Mouse (Mus musculus) right cerebral cortex, postnatal 4 days (tissue): Measurements from ENCODE around the gene Tor1b.

Source experiments
- DNase-seq: peaks from one replicate; pipeline ENCODE4 v3.0.0-alpha.2; 2022

Tor1b gene

DNA sequence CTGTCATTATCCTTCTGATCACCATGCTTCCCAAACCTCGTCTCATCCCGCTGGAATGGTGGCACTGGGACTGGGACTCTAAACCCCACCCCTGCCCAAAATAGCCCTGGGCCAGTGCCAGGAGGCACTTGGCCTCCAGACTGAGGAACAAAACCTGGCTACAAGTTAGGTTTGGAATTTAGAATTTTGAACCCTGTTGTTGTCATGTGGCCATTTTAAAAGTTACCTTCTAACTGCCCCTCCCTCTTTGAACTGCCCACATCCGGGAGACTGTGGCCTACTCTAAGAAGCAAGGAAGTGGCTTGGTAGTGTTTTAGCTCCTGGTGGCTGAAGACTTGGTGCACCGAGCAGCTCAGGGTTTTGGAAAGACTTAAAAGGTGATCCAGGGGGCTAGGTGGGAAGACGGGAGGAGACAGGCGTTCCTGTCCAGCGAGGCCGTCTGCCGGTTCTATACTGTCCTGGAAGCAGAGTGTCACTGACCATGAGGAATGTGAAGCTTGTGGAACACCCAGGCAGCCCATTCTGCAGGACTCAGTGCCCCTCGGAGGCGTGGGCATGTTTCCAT is 42.8 kb downstream of the Tor1b start:
- DNase-seq, result no peak

DNA sequence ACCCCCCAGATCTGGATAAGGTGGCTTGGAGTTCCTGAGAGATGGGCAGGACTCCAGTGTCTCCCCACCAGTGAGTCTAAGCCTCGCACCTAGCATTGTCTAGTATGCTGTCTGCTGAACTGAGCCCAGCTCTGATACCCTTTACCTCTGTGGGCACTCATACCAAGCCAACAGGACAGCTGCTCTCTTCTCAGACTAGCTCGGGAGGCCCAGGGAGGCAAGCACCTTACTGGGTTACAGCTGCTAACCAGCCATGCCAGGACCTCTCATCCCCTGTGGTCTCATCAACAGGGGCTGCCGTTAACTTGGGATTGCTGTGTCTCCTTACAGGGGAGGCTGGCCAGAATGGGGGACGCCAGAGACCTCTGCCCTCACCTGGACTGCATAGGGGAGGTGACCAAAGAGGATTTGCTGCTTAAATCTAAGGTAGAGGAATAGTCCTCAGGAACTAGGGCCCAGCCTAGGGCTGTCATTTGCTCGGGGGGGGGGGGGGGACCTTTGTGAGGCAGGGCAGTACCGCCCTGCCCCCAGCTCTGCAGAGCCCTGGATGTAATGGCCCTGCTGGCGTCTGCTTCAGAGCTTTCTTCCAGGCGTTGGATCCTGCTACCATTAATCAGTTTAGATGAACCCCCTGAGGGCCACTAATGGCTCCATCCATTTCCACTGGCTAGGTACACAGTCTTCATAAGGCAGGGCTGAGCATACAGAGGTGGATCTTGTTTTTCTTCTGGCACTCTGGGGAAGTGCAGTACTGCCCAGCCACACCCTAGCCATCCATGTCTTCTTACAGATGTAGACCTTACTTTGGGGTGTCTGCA is 45.9 kb downstream of the Tor1b start:
- DNase-seq, result no peak

DNA sequence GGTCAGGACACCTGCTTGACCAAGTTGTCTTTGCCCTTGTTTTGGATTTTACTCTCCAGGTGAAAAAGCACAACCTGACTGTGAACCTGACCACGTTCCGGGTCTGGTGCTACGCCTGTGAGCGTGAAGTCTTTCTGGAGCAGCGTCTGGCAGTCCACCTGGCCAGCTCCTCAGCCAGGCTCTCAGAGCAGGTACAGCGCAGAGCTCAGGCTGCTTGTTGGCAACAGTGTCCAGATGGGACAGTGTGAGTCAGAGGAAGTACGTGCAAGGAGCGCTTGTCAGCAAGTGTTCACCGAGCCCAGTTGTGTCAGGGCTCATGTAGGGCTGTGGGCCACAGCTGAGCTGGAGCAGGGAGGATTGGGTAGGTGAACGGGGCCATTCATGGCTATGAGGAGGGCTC is 50.1 kb downstream of the Tor1b start:
- DNase-seq, result no peak

DNA sequence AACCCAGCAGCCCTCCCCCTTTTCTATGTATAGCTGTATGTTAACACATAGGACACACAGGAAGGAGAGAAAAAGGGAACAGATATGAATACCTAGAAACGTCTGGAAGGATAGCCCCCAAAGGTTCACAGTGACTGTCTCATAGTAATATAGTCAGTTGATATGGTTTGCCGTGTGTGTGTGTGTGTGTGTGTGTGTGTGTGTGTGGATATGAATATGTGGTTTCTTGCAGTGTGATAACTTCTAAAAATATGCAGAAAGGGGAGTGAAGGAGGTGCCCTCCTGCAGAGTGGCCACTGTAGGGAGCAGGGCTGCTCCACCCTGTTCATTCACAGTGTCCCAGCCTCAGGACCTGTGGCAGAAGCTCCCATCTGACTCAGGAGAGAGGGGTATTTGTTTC is 52.7 kb downstream of the Tor1b start:
- no peak for DNase-seq

DNA sequence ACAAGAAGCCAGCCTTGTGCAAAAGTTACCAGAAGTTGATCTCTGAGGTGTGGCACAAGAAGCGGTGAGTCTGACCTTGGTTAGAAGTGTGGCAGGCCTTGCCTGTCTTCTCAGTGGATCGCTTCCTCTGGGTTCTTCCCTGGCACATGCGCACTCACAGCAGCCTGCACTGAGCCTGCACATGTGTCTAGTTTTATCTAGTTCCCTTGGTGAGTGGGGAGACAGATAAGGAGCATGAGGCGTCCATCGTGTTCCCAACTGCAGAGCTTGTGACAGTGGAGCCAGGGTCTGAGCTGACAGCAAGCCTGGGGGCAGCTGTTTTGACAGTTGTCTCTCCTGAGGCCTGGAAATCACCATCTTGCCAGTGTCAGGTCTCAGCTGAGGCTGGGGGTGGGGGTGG is 53.7 kb downstream of the Tor1b start:
- DNase-seq, result no peak

DNA sequence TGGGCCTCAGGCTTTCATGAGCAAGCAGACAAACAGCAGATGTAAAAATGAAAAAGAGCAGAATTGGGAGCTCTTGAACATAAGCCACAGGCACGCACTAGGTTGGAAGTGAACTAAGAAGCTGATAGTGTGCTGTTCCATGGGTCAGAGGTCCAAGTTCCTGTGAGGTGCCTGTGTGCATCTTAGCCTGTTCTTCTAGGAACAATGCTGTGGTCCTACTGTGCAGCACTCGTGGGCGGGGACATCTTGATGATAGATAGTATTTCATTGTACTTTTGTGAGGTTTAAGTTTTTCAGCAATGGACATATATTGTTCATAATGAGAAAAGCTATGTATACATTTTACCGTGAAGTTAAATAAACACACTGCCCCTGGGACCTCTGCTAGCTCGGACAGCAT is 54.4 kb downstream of the Tor1b start:
- no peak for DNase-seq
